Comparison of ENCODE assay signal across 7 mouse cellular contexts in the genomic region with DNA sequence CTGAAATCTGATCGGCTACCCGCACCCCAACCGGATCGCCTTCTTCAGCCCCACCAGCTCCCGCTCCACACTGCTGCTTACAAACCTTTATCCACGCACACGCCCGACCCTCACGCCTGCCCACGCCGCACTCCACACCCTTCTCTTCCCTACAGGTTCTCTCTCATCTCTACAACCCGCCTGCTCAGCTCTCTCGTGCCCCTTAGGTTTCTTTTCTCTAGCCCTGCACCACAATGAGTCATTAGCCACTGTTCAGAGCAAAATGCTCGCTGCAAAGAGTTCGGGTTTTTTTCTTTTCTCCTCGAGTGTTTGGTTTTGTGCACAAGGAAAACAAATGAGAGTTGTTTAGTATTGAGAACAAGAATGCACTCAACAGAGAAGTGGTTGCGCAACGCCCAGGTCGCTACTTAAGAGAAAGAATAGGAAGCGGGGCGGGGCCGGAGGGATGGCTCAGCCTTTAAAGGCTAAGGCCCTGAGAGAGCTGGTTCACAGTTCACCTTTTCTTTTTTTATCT. TPM values are rescaled to one million over a fixed set of nuclear protein-coding genes. Genes with fewer than 3 reads are reported as not detected.
A peak's percentile ranks its signal among the peaks of the same experiment; 100 is the strongest.
DNase-seq lines count a peak whose midpoint lies in the region; TF ChIP-seq lines count a peak whose summit lies in the region.

No protein-coding gene starts in this region.

- H3K4me1 ChIP-seq in embryonic fibroblast, embryonic 13.5 days (ENCODE audit: control insufficient read depth, insufficient read depth, low read length): no peaks in the 10 kb centered on the region
- H3K4me1 ChIP-seq in megakaryocyte, embryonic 14.5 days: peaks cover 64% of the 10 kb centered on the region

- DNase-seq in CD8-positive naive resting alpha-beta T cell, adult 2 months (ENCODE audit: low read depth in 2 of 2, low spot score in 2 of 2): peak; percentile 56 to 58
- peak; percentile 67 for DNase-seq in T-cell, adult 2 months (ENCODE audit: low spot score)
- DNase-seq in heart, postnatal 10 days: peak; percentile 73 to 74
- peak; percentile 85 to 88 for DNase-seq in kidney, postnatal 36 days
- peak; percentile 60 for DNase-seq in skeletal muscle tissue, adult 2 months (ENCODE audit: low read depth, low spot score)

- H3K9me3 ChIP-seq in megakaryocyte, embryonic 14.5 days: no peaks in the 10 kb centered on the region

- peaks cover 4% of the 10 kb centered on the region for H3K36me3 ChIP-seq in megakaryocyte, embryonic 14.5 days (replicated peaks; ENCODE audit: low read length)

- H3K27me3 ChIP-seq in megakaryocyte, embryonic 14.5 days (replicated peaks): no peaks in the 10 kb centered on the region

- H3K27ac ChIP-seq in embryonic fibroblast, embryonic 13.5 days (ENCODE audit: insufficient read depth, low read length): peak overlapping the region; percentile 93

- H3K4me3 ChIP-seq in embryonic fibroblast, embryonic 13.5 days (ENCODE audit: insufficient read depth, low read length): peak overlapping the region; percentile 79
- peak overlapping the region; percentile 99 for H3K4me3 ChIP-seq in megakaryocyte, embryonic 14.5 days (replicated peaks)

- intact Hi-C loops in heart, postnatal 10 days (cut with DNase I): loop anchor here (2.0 kb wide), 1 partner anchor 337 kb away; the partner anchor contains the start of gene Clec2d

- TF ChIP-seq POLR2A in embryonic fibroblast, embryonic 13.5 days (IDR thresholded peaks at IDR 0.05; ENCODE audit: low read depth, low read length): no peak; the same call in 1 of the 2 replicates

- no peak for TF ChIP-seq CTCF in embryonic fibroblast, embryonic 13.5 days (IDR thresholded peaks at IDR 0.05; ENCODE audit: borderline replicate concordance, insufficient read depth, low read length)

RNA-seq across cellular contexts. Expression of gene Klrb1b, which starts 17.4 kb away (rescaled TPM):
- not detected in 2 replicates for polyA plus RNA-seq in embryonic fibroblast, embryonic 13.5 days (2011; ENCODE audit: insufficient read length, low read depth, missing spikeins)
- not detected for total RNA-seq in heart, postnatal 10 days (2021)
- not detected in 2 replicates for polyA plus RNA-seq in megakaryocyte, embryonic 14.5 days (2012; ENCODE audit: insufficient read depth, low replicate concordance)

RNA-seq across cellular contexts. Expression of gene Gm44511, which starts 17.4 kb away (rescaled TPM):
- not detected in 2 replicates for polyA plus RNA-seq in embryonic fibroblast, embryonic 13.5 days (2011; ENCODE audit: insufficient read length, low read depth, missing spikeins)
- total RNA-seq in heart, postnatal 10 days (2021): not detected
- not detected in 2 replicates for polyA plus RNA-seq in megakaryocyte, embryonic 14.5 days (2012; ENCODE audit: insufficient read depth, low replicate concordance)

RNA-seq across cellular contexts. Expression of gene Clec2i, which starts 43.9 kb away (rescaled TPM):
- polyA plus RNA-seq in embryonic fibroblast, embryonic 13.5 days (2011; ENCODE audit: insufficient read length, low read depth, missing spikeins): not detected in 2 replicates
- under 1 TPM in 1 of 2 experiments, not detected in 1; 0.10 TPM for total RNA-seq in heart, postnatal 10 days (2021)
- not detected in 2 replicates for polyA plus RNA-seq in megakaryocyte, embryonic 14.5 days (2012; ENCODE audit: insufficient read depth, low replicate concordance)

RNA-seq across cellular contexts. Expression of gene BC035044, which starts 47.4 kb away (rescaled TPM):
- not detected in 2 replicates for polyA plus RNA-seq in embryonic fibroblast, embryonic 13.5 days (2011; ENCODE audit: insufficient read length, low read depth, missing spikeins)
- total RNA-seq in heart, postnatal 10 days (2021): under 1 TPM; 0.42 to 0.65 TPM
- 0.43 TPM in 1 of 2 replicates, not detected in the other for polyA plus RNA-seq in megakaryocyte, embryonic 14.5 days (2012; ENCODE audit: insufficient read depth, low replicate concordance)

RNA-seq across cellular contexts. Expression of gene Klrb1c, which starts 54.5 kb away (rescaled TPM):
- not detected in 2 replicates for polyA plus RNA-seq in embryonic fibroblast, embryonic 13.5 days (2011; ENCODE audit: insufficient read length, low read depth, missing spikeins)
- not detected for total RNA-seq in heart, postnatal 10 days (2021)
- not detected in 2 replicates for polyA plus RNA-seq in megakaryocyte, embryonic 14.5 days (2012; ENCODE audit: insufficient read depth, low replicate concordance)

Comparison
In these comparisons a context has a peak if more than half of its experiments do, and no peak if none do; other contexts are left out.
1. Peak in every context shown above with its lines: DNase-seq, H3K4me3 ChIP-seq and H3K27ac ChIP-seq.